Comparison of ENCODE assay signal across 26 mouse cellular contexts in the genomic region with DNA sequence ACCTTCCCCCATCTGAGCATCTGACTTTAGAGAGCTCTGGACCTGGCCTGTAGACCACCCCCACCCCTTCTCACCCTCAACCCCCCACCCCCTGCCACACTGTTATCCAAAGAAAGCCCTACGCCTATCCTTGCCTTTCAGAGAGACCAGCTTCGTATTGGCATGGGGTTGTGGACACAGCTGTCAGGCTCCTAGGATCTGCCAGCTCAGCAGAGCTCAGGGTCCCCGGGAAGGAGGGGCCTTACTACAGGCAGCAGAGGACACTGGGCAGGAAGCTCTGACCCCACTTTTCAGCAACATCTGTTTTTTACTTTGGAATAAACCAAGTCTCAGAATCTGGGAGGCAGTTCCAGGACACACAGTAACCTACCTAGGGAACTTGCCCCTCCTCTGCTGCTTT. TPM values are rescaled to one million over a fixed set of nuclear protein-coding genes. Genes with fewer than 3 reads are reported as not detected.
DNase-seq lines count a peak whose midpoint lies in the region; ATAC-seq and TF ChIP-seq lines count a peak whose summit lies in the region.
"Had no signal": no experiment of that assay in that cellular context is flagged by ENCODE, and none has a peak within 500 bp of the region (broad histone marks: within the 10 kb centered on the region; RNA-seq: fewer than 3 reads in every experiment).

No protein-coding gene starts in this region.

- no peak for TF ChIP-seq CTCF in midbrain, postnatal 0 days (IDR thresholded peaks at IDR 0.05)

- no peaks in the 10 kb centered on the region for H3K27me3 ChIP-seq in kidney, embryonic 16.5 days (ENCODE audit: insufficient read depth, low read length)
- peaks cover 17% of the 10 kb centered on the region for H3K27me3 ChIP-seq in limb, embryonic 12.5 days
- no peaks in the 10 kb centered on the region for H3K27me3 ChIP-seq in limb, embryonic 10.5 days (ENCODE audit: low read depth, poor library complexity, severe bottlenecking)
- no peaks in the 10 kb centered on the region for H3K27me3 ChIP-seq in midbrain, postnatal 0 days (ENCODE audit: insufficient read depth, low read length)
- peaks cover 2% of the 10 kb centered on the region; the same call in 1 of the 2 replicates for H3K27me3 ChIP-seq in midbrain, embryonic 16.5 days (ENCODE audit: control insufficient read depth, insufficient read depth, low read depth, low read length)
- H3K27me3 ChIP-seq in midbrain, embryonic 10.5 days (ENCODE audit: low read depth, poor library complexity, severe bottlenecking): no peaks in the 10 kb centered on the region
- H3K27me3 ChIP-seq: embryonic facial prominence, embryonic 13.5 days; hindbrain, embryonic 12.5 days; liver, embryonic 12.5 days; stomach, embryonic 15.5 days had no signal

- H3K4me2 ChIP-seq in kidney, embryonic 16.5 days (replicated peaks; ENCODE audit: low read depth, low read length): no peak overlapping the region
- no peak overlapping the region for H3K4me2 ChIP-seq in limb, embryonic 12.5 days
- H3K4me2 ChIP-seq in midbrain, postnatal 0 days (ENCODE audit: low read depth, low read length, poor library complexity, severe bottlenecking): no peak overlapping the region
- H3K4me2 ChIP-seq in midbrain, embryonic 16.5 days (ENCODE audit: low read length): no peak overlapping the region
- H3K4me2 ChIP-seq: embryonic facial prominence, embryonic 13.5 days; forebrain, embryonic 13.5 days; heart, embryonic 13.5 days; hindbrain, embryonic 12.5 days; liver, embryonic 12.5 days; stomach, embryonic 15.5 days had no signal

- no peak for DNase-seq in kidney, postnatal 36 days
- DNase-seq in limb, embryonic 10.5 days (ENCODE audit: low spot score): no peak
- DNase-seq in midbrain, postnatal 0 days (ENCODE audit: low spot score): peak; percentile 39
- no peak for DNase-seq in midbrain, embryonic 10.5 days (ENCODE audit: low spot score)
- DNase-seq: adrenal gland, adult 2 months; cerebellum, adult 11-12 months; cerebellum, postnatal 14 days; gastrocnemius, postnatal 36 days; heart, adult 2 months; heart, postnatal 14 days; thymus, adult 2 months; thymus, postnatal 4 days had no signal

- peaks cover 6% of the 10 kb centered on the region; the same call in 1 of the 2 replicates for H3K4me1 ChIP-seq in kidney, embryonic 16.5 days (ENCODE audit: insufficient read depth, low read length)
- 0 out of 2 replicates have a peak, but pooled peaks cover 8% of the 10 kb centered on the region for H3K4me1 ChIP-seq in limb, embryonic 12.5 days (replicated peaks)
- H3K4me1 ChIP-seq in limb, embryonic 10.5 days: 0 out of 2 replicates have a peak, but pooled peaks cover 3% of the 10 kb centered on the region
- no peaks in the 10 kb centered on the region for H3K4me1 ChIP-seq in midbrain, postnatal 0 days (ENCODE audit: insufficient read depth, low read length)
- no peaks in the 10 kb centered on the region for H3K4me1 ChIP-seq in midbrain, embryonic 16.5 days (ENCODE audit: control insufficient read depth, insufficient read depth, low read length)
- peaks cover 8% of the 10 kb centered on the region for H3K4me1 ChIP-seq in midbrain, embryonic 10.5 days
- H3K4me1 ChIP-seq: embryonic facial prominence, embryonic 13.5 days; liver, embryonic 12.5 days had no signal

- H3K9ac ChIP-seq in kidney, embryonic 16.5 days (replicated peaks; ENCODE audit: low read length): no peak overlapping the region
- H3K9ac ChIP-seq in limb, embryonic 12.5 days (replicated peaks): 0 out of 2 replicates have a peak overlapping the region, but pooled peaks have one; percentile 19
- no peak overlapping the region for H3K9ac ChIP-seq in midbrain, postnatal 0 days (replicated peaks; ENCODE audit: low read length, poor library complexity, severe bottlenecking)
- no peak overlapping the region for H3K9ac ChIP-seq in midbrain, embryonic 16.5 days (ENCODE audit: low read depth, low read length)
- H3K9ac ChIP-seq: embryonic facial prominence, embryonic 13.5 days; forebrain, embryonic 13.5 days; heart, embryonic 13.5 days; hindbrain, embryonic 12.5 days; liver, embryonic 12.5 days; stomach, embryonic 15.5 days had no signal

- H3K27ac ChIP-seq in kidney, embryonic 16.5 days (ENCODE audit: low read length): peak overlapping the region; percentile 15; the same call in 1 of the 2 replicates
- no peak overlapping the region for H3K27ac ChIP-seq in limb, embryonic 12.5 days
- no peak overlapping the region for H3K27ac ChIP-seq in limb, embryonic 10.5 days
- H3K27ac ChIP-seq in midbrain, postnatal 0 days (ENCODE audit: low read depth, low read length): no peak overlapping the region
- H3K27ac ChIP-seq in midbrain, embryonic 16.5 days (ENCODE audit: low read length): no peak overlapping the region
- no peak overlapping the region for H3K27ac ChIP-seq in midbrain, embryonic 10.5 days (replicated peaks)
- H3K27ac ChIP-seq: embryonic facial prominence, embryonic 13.5 days; forebrain, embryonic 13.5 days; heart, adult 2 months; heart, embryonic 13.5 days; hindbrain, embryonic 12.5 days; left cerebral cortex, adult 2 months; liver, embryonic 12.5 days; macrophage; stomach, embryonic 15.5 days had no signal

- no peaks in the 10 kb centered on the region for H3K9me3 ChIP-seq in kidney, embryonic 16.5 days (ENCODE audit: low read length)
- H3K9me3 ChIP-seq in limb, embryonic 12.5 days: no peaks in the 10 kb centered on the region
- H3K9me3 ChIP-seq in limb, embryonic 10.5 days (replicated peaks): no peaks in the 10 kb centered on the region
- no peaks in the 10 kb centered on the region for H3K9me3 ChIP-seq in midbrain, postnatal 0 days (ENCODE audit: low read length)
- H3K9me3 ChIP-seq in midbrain, embryonic 16.5 days (replicated peaks; ENCODE audit: control insufficient read depth, low read length, poor library complexity, severe bottlenecking): no peaks in the 10 kb centered on the region
- no peaks in the 10 kb centered on the region for H3K9me3 ChIP-seq in midbrain, embryonic 10.5 days (replicated peaks)
- H3K9me3 ChIP-seq: embryonic facial prominence, embryonic 13.5 days; forebrain, embryonic 13.5 days; heart, embryonic 13.5 days; hindbrain, embryonic 12.5 days; liver, embryonic 12.5 days; stomach, embryonic 15.5 days had no signal

- peak; percentile 52; the same call in 1 of the 2 replicates for ATAC-seq in kidney, embryonic 16.5 days (ENCODE audit: low FRiP score, low TSS enrichment)
- no peak for ATAC-seq in limb, embryonic 12.5 days (ENCODE audit: insufficient number of reproducible peaks, insufficient read depth, low FRiP score, low TSS enrichment, low read depth)
- ATAC-seq in midbrain, postnatal 0 days (ENCODE audit: low FRiP score): no peak
- ATAC-seq in midbrain, embryonic 16.5 days: no peak
- ATAC-seq: forebrain, embryonic 13.5 days; inflammation-experienced regulatory T-cells, adult 6 months; liver, embryonic 12.5 days had no signal

- no peaks in the 10 kb centered on the region for H3K36me3 ChIP-seq in kidney, embryonic 16.5 days (ENCODE audit: insufficient read depth, low read length)
- no peaks in the 10 kb centered on the region for H3K36me3 ChIP-seq in limb, embryonic 12.5 days
- no peaks in the 10 kb centered on the region for H3K36me3 ChIP-seq in limb, embryonic 10.5 days
- H3K36me3 ChIP-seq in midbrain, postnatal 0 days (ENCODE audit: insufficient read depth, low read length): no peaks in the 10 kb centered on the region
- H3K36me3 ChIP-seq in midbrain, embryonic 16.5 days (ENCODE audit: control insufficient read depth, insufficient read depth, low read length): no peaks in the 10 kb centered on the region
- H3K36me3 ChIP-seq in midbrain, embryonic 10.5 days: no peaks in the 10 kb centered on the region
- H3K36me3 ChIP-seq: embryonic facial prominence, embryonic 13.5 days; heart, embryonic 13.5 days; hindbrain, embryonic 12.5 days; liver, embryonic 12.5 days; stomach, embryonic 15.5 days had no signal

- WGBS in kidney, embryonic 16.5 days: 44% methylated on average over 3 of the region's 3 CpGs
- WGBS in limb, embryonic 12.5 days: 53% methylated on average over 3 of the region's 3 CpGs
- WGBS in limb, embryonic 10.5 days: 62% methylated on average over 3 of the region's 3 CpGs
- WGBS in midbrain, postnatal 0 days: 63% methylated on average over 3 of the region's 3 CpGs
- WGBS in midbrain, embryonic 16.5 days: 49% methylated on average over 3 of the region's 3 CpGs
- 57% methylated on average over 3 of the region's 3 CpGs for WGBS in midbrain, embryonic 10.5 days

- no peak overlapping the region for H3K4me3 ChIP-seq in kidney, embryonic 16.5 days (ENCODE audit: low read length)
- H3K4me3 ChIP-seq in limb, embryonic 12.5 days (replicated peaks): no peak overlapping the region
- no peak overlapping the region for H3K4me3 ChIP-seq in limb, embryonic 10.5 days
- H3K4me3 ChIP-seq in midbrain, postnatal 0 days (ENCODE audit: low read depth, low read length): no peak overlapping the region
- H3K4me3 ChIP-seq in midbrain, embryonic 16.5 days (ENCODE audit: low read depth, low read length): no peak overlapping the region
- H3K4me3 ChIP-seq in midbrain, embryonic 10.5 days: no peak overlapping the region
- H3K4me3 ChIP-seq: embryonic facial prominence, embryonic 13.5 days; forebrain, embryonic 13.5 days; heart, adult 2 months; heart, embryonic 13.5 days; hindbrain, embryonic 12.5 days; left cerebral cortex, adult 2 months; liver, embryonic 12.5 days; stomach, embryonic 15.5 days had no signal

RNA-seq across cellular contexts. Expression of a gene that starts 21.9 kb away (rescaled TPM):
- polyA plus RNA-seq in kidney, embryonic 16.5 days (2015; fragmentation: Nextera tagmentation; extraction: Ambion mirVana): 3.2 and 4.2 TPM in 2 replicates
- polyA plus RNA-seq in limb, embryonic 12.5 days (2016; fragmentation: Nextera tagmentation; extraction: Ambion mirVana): 1.8 and 2.4 TPM in 2 replicates
- 1.8 and 2.2 TPM in 2 replicates for polyA plus RNA-seq in limb, embryonic 10.5 days (2016; fragmentation: Nextera tagmentation; extraction: Ambion mirVana)
- 29.9 and 40.8 TPM in 2 replicates for total RNA-seq in midbrain, postnatal 0 days (2014; rRNA removed)
- polyA plus RNA-seq in midbrain, postnatal 0 days (2015; fragmentation: Nextera tagmentation; extraction: Ambion mirVana): 12.8 and 13.7 TPM in 2 replicates
- polyA plus RNA-seq in midbrain, embryonic 16.5 days (2015; fragmentation: Nextera tagmentation; extraction: Ambion mirVana): 11.8 and 14.1 TPM in 2 replicates
- polyA plus RNA-seq in midbrain, embryonic 10.5 days (2016; fragmentation: Nextera tagmentation; extraction: Ambion mirVana): 1.8 and 2.7 TPM in 2 replicates
- total RNA-seq: MEL; neutrophil, adult 5-6 weeks had no signal
